Mouse (Mus musculus) forebrain, embryonic 11.5 days (tissue): ENCODE measurements around the gene Plrg1. TPM values are rescaled to one million over a fixed set of nuclear protein-coding genes. Genes with fewer than 3 reads are reported as not detected.
A peak's percentile ranks its signal among the peaks of the same experiment; 100 is the strongest.

Experiments used
- ATAC-seq: fragments of 200-750 bp; cut with Nextera tagmentation; replicated peaks from 2 replicates; pipeline ENCODE4 v1.8.0; 2017; ENCODE audit warnings: moderate TSS enrichment; ENCODE audit not compliant: low FRiP score
- DNase-seq: peaks from one replicate; pipeline ENCODE4 v3.0.0-alpha.2; 2017; ENCODE audit warnings: low spot score
- H3K27ac ChIP-seq: fragments of 300-500 bp; sonication (generic); 2 replicates; pipeline ENCODE4 v1.5.1; 2014; ENCODE audit warnings: low read depth, low read length
- H3K27me3 ChIP-seq: fragments of 300-500 bp; sonication (generic); 2 replicates; pipeline ENCODE4 v1.6.1; 2014; ENCODE audit warnings: mild to moderate bottlenecking, low read length, mixed read lengths; ENCODE audit not compliant: control insufficient read depth, insufficient read depth
- H3K36me3 ChIP-seq: fragments of 300-500 bp; sonication (generic); 2 replicates; pipeline ENCODE4 v1.6.1; 2014; ENCODE audit warnings: mild to moderate bottlenecking, low read length, moderate library complexity, mixed read lengths; ENCODE audit not compliant: control insufficient read depth, insufficient read depth
- H3K4me1 ChIP-seq: fragments of 300-500 bp; sonication (generic); replicated peaks from 2 replicates; pipeline ENCODE4 v1.6.1; 2014; ENCODE audit warnings: low read length, mixed read lengths; ENCODE audit not compliant: control insufficient read depth, insufficient read depth
- H3K4me2 ChIP-seq: fragments of 300-500 bp; sonication (generic); 2 replicates; pipeline ENCODE4 v1.6.1; 2014; ENCODE audit warnings: low read depth, mild to moderate bottlenecking, low read length, moderate library complexity, mixed read lengths; ENCODE audit not compliant: severe bottlenecking
- H3K4me3 ChIP-seq: fragments of 300-500 bp; sonication (generic); 2 replicates; pipeline ENCODE4 v1.5.1; 2014; ENCODE audit warnings: low read depth, low read length
- H3K9ac ChIP-seq: fragments of 300-500 bp; sonication (generic); 2 replicates; pipeline ENCODE4 v1.6.1; 2014; ENCODE audit warnings: low read length
- H3K9me3 ChIP-seq: fragments of 300-500 bp; sonication (generic); 2 replicates; pipeline ENCODE4 v1.6.1; 2016; ENCODE audit warnings: low read length, mixed read lengths; ENCODE audit not compliant: control insufficient read depth
- WGBS: fragments of 180-500 bp; shearing (Covaris S2); extraction: QIAGEN DNeasy Blood & Tissue Kit; methylation state at CpG from one replicate; pipeline ENCODE4 v1.1.7; 2014; 5-methylcytosine and 5-hydroxymethylcytosine counted together
- polyA plus RNA-seq: library from polyadenylated mRNA; unstranded; fragments of >200 nt; fragmentation: Nextera tagmentation; extraction: Ambion mirVana; gene quantifications from 2 replicates; pipeline ENCODE4 v1.2.1, GENCODE M21; 2014

Plrg1 gene
- polyA plus RNA-seq: 129 and 135 TPM in 2 replicates

GRCm38 (mm10) chr3:83055281-83056038, at the start of gene Plrg1:
Gene Plrg1, plus strand, starts transcription at chr3:83055522.
- Histone ChIP-seq H3K9ac (peak within 1 kb of the TSS; percentile 75), H3K36me3 (peaks cover 3% of the 10 kb centered on the region; the same call in 1 of the 2 replicates), H3K9me3 (no peaks in the 10 kb centered on the region), H3K4me2 (peak within 1 kb of the TSS; percentile 68), H3K27me3 (no peaks in the 10 kb centered on the region), H3K4me3 (peak within 1 kb of the TSS; percentile 76), H3K4me1 (peaks cover 3% of the 10 kb centered on the region; the same call in 1 of the 2 replicates), H3K27ac (no peak within 1 kb of the TSS)
- peak; percentile 99 for ATAC-seq
- DNase-seq: peak; percentile 99
- under 1% methylated on average over 61 of the region's 61 CpGs for WGBS

DNA sequence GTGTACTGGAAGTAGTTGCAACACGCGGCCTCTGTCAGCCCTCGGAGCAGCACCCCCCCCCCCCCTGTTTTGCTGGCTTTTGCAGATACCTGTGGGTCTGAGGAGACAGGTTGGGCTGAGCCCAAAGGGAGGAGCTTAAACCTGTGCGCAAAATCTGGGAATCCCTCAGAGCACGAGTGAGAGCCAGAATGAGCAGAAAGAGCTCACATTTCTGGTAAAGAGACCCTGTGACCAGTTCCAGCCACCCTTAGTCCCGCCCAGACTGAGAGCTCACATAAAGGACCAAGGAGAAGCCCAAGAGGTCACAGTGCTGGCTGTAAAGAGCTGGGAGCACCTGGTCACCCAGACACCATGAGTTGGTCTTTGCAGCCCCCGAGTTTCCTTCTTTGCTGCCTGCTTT, 47.8 kb upstream of the Plrg1 start, which contains the start of gene Fgg:
Fgg (plus strand) TSS at position 168 of the 400 bp plus-strand sequence.
- Histone ChIP-seq H3K27ac (no peak within 1 kb of the TSS), H3K9me3 (no peaks in the 10 kb centered on the region), H3K36me3 (no peaks in the 10 kb centered on the region), H3K27me3 (no peaks in the 10 kb centered on the region), H3K4me2 (no peak within 1 kb of the TSS), H3K9ac (no peak within 1 kb of the TSS), H3K4me3 (no peak within 1 kb of the TSS), H3K4me1 (no peaks in the 10 kb centered on the region)
- ATAC-seq (no peak), DNase-seq (no peak)
- WGBS: 51% methylated on average over 7 of the region's 7 CpGs

DNA sequence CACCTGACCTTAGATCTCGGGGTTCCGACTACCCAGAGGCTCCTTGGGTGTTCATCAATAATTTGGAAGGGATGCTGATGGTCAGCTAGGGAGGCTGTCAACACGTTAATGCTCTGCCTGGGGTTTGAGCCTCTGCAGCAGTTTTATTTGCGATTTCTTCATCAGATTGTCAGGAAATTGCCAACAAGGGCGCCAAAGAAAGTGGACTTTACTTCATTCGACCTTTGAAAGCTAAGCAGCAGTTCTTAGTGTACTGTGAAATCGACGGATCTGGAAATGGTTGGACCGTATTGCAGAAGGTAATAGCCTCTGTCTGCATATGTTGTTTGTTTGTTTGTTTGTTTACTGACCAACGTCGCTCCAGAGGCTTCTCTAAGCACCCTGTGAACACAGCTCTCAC, 45.0 kb upstream of the Plrg1 start:
- H3K27me3 ChIP-seq: no peaks in the 10 kb centered on the region
- H3K4me1 ChIP-seq: no peaks in the 10 kb centered on the region
- H3K4me3 ChIP-seq: no peak overlapping the region
- H3K9ac ChIP-seq: no peak overlapping the region
- ATAC-seq (no peak), DNase-seq (no peak)
- no peaks in the 10 kb centered on the region for H3K9me3 ChIP-seq
- H3K27ac ChIP-seq: no peak overlapping the region
- WGBS: 82% methylated on average over 11 of the region's 11 CpGs
- H3K36me3 ChIP-seq: no peaks in the 10 kb centered on the region
- no peak overlapping the region for H3K4me2 ChIP-seq

- Histone ChIP-seq H3K4me3 (no peak overlapping the region), H3K4me2 (no peak overlapping the region), H3K4me1 (no peaks in the 10 kb centered on the region), H3K36me3 (no peaks in the 10 kb centered on the region), H3K9me3 (no peaks in the 10 kb centered on the region), H3K9ac (no peak overlapping the region), H3K27ac (no peak overlapping the region), H3K27me3 (no peaks in the 10 kb centered on the region)
- DNase-seq (no peak), ATAC-seq (no peak)
- 90% methylated on average over 4 of the region's 4 CpGs for whole genome bisulfite sequencing
Measured at GRCm38 (mm10) chr3:83011136-83011535, 44.2 kb upstream of the Plrg1 start.

GRCm38 (mm10) chr3:83011565-83011964, 43.8 kb upstream of the Plrg1 start:
- H3K9me3 ChIP-seq: no peaks in the 10 kb centered on the region
- no peak overlapping the region for H3K9ac ChIP-seq
- no peak overlapping the region for H3K4me3 ChIP-seq
- DNase-seq: no peak
- H3K4me2 ChIP-seq: no peak overlapping the region
- H3K27ac ChIP-seq: no peak overlapping the region
- no peaks in the 10 kb centered on the region for H3K27me3 ChIP-seq
- H3K36me3 ChIP-seq: no peaks in the 10 kb centered on the region
- 84% methylated on average over 4 of the region's 4 CpGs for WGBS
- no peaks in the 10 kb centered on the region for H3K4me1 ChIP-seq
- ATAC-seq: no peak

- no peaks in the 10 kb centered on the region for H3K9me3 ChIP-seq
- H3K27ac ChIP-seq: no peak overlapping the region
- no peak overlapping the region for H3K4me2 ChIP-seq
- H3K9ac ChIP-seq: no peak overlapping the region
- no peaks in the 10 kb centered on the region for H3K4me1 ChIP-seq
- ATAC-seq: no peak
- DNase-seq: no peak
- H3K4me3 ChIP-seq: no peak overlapping the region
- no peaks in the 10 kb centered on the region for H3K27me3 ChIP-seq
- WGBS: 93% methylated on average over 19 of the region's 19 CpGs
- no peaks in the 10 kb centered on the region for H3K36me3 ChIP-seq
Measured at GRCm38 (mm10) chr3:83012636-83013035, 42.7 kb upstream of the Plrg1 start.

GRCm38 (mm10) chr3:83013951-83014350, 41.4 kb upstream of the Plrg1 start:
- 91% methylated on average over 10 of the region's 10 CpGs for WGBS
- H3K4me2 ChIP-seq: no peak overlapping the region
- H3K4me3 ChIP-seq: no peak overlapping the region
- no peak overlapping the region for H3K27ac ChIP-seq
- DNase-seq (no peak), ATAC-seq (no peak)
- no peak overlapping the region for H3K9ac ChIP-seq
- no peaks in the 10 kb centered on the region for H3K4me1 ChIP-seq
- no peaks in the 10 kb centered on the region for H3K27me3 ChIP-seq
- no peaks in the 10 kb centered on the region for H3K36me3 ChIP-seq
- no peaks in the 10 kb centered on the region for H3K9me3 ChIP-seq

GRCm38 (mm10) chr3:83016236-83016635, 39.1 kb upstream of the Plrg1 start:
- 90% methylated on average over 1 of the region's 1 CpGs for WGBS
- no peak for DNase-seq

DNA sequence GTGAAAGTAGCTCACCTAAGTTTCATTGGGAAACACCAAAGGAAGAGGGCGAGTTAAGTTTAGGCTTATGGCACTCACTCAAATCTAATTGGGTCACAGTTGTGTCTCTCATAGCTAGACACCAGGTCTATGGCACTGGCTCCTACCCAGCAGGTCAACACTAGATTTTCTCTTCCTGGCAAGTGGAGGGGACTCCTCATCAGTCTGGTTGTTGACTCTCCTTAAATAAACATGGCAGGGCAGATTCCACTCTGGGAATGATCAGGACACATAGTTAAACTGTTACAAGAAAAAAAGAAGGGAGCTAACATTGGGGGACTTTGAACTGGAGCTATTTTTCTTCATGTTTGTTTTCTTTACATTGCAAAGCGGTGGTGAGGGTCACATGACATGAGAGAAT, 34.9 kb upstream of the Plrg1 start:
- Histone ChIP-seq H3K4me2 (no peak overlapping the region), H3K4me3 (no peak overlapping the region), H3K27ac (no peak overlapping the region), H3K9me3 (no peaks in the 10 kb centered on the region), H3K36me3 (no peaks in the 10 kb centered on the region), H3K27me3 (no peaks in the 10 kb centered on the region), H3K4me1 (no peaks in the 10 kb centered on the region), H3K9ac (no peak overlapping the region)
- 79% methylated on average over 2 of the region's 2 CpGs for WGBS
- no peak for DNase-seq
- ATAC-seq: no peak

More at GRCm38 (mm10) chr3:83016236-83016635, 39.1 kb upstream of the Plrg1 start:
- H3K4me3 ChIP-seq: no peak overlapping the region
- H3K9me3 ChIP-seq: no peaks in the 10 kb centered on the region
- ATAC-seq: no peak
- H3K4me1 ChIP-seq: no peaks in the 10 kb centered on the region
- H3K4me2 ChIP-seq: no peak overlapping the region
- H3K27me3 ChIP-seq: no peaks in the 10 kb centered on the region
- H3K27ac ChIP-seq: no peak overlapping the region
- H3K36me3 ChIP-seq: no peaks in the 10 kb centered on the region
- H3K9ac ChIP-seq: no peak overlapping the region
